In genomic region chr3:40118551-40118950, GRCm38 (mm10) we compare ENCODE assay signal across 25 mouse cellular contexts.
DNase-seq lines count a peak whose midpoint lies in the region; ATAC-seq and TF ChIP-seq lines count a peak whose summit lies in the region.
"Had no signal": no experiment of that assay in that cellular context is flagged by ENCODE, and none has a peak within 500 bp of the region (broad histone marks: within the 10 kb centered on the region; RNA-seq: fewer than 3 reads in every experiment).

No protein-coding gene starts in this region.

- no peaks in the 10 kb centered on the region for H3K36me3 ChIP-seq in hindbrain, embryonic 10.5 days
- no peaks in the 10 kb centered on the region for H3K36me3 ChIP-seq in hindbrain, postnatal 0 days (ENCODE audit: insufficient read depth, low read length)
- no peaks in the 10 kb centered on the region for H3K36me3 ChIP-seq in midbrain, embryonic 13.5 days
- H3K36me3 ChIP-seq in midbrain, embryonic 10.5 days: no peaks in the 10 kb centered on the region
- H3K36me3 ChIP-seq in midbrain, embryonic 15.5 days (replicated peaks): no peaks in the 10 kb centered on the region
- H3K36me3 ChIP-seq: embryonic facial prominence, embryonic 13.5 days; forebrain, embryonic 12.5 days; forebrain, embryonic 15.5 days; heart, embryonic 10.5 days; heart, embryonic 13.5 days; hindbrain, embryonic 12.5 days; hindbrain, embryonic 15.5 days; intestine, embryonic 15.5 days had no signal

- TF ChIP-seq CTCF in hindbrain, postnatal 0 days (IDR thresholded peaks at IDR 0.05; ENCODE audit: low read depth): no peak

- peaks cover 51% of the 10 kb centered on the region for H3K4me1 ChIP-seq in hindbrain, embryonic 10.5 days (replicated peaks)
- H3K4me1 ChIP-seq in hindbrain, postnatal 0 days (ENCODE audit: insufficient read depth, low read length): no peaks in the 10 kb centered on the region
- peaks cover 39% of the 10 kb centered on the region for H3K4me1 ChIP-seq in midbrain, embryonic 13.5 days (replicated peaks)
- peaks cover 51% of the 10 kb centered on the region for H3K4me1 ChIP-seq in midbrain, embryonic 10.5 days
- peaks cover 22% of the 10 kb centered on the region for H3K4me1 ChIP-seq in midbrain, embryonic 15.5 days
- H3K4me1 ChIP-seq: intestine, embryonic 15.5 days had no signal

- H3K27me3 ChIP-seq in hindbrain, embryonic 10.5 days (ENCODE audit: insufficient read depth, poor library complexity, severe bottlenecking): peaks cover 17% of the 10 kb centered on the region
- H3K27me3 ChIP-seq in hindbrain, postnatal 0 days (ENCODE audit: insufficient read depth, low read length): no peaks in the 10 kb centered on the region
- no peaks in the 10 kb centered on the region for H3K27me3 ChIP-seq in midbrain, embryonic 13.5 days
- H3K27me3 ChIP-seq in midbrain, embryonic 10.5 days (ENCODE audit: low read depth, poor library complexity, severe bottlenecking): peaks cover 29% of the 10 kb centered on the region
- no peaks in the 10 kb centered on the region for H3K27me3 ChIP-seq in midbrain, embryonic 15.5 days (replicated peaks)
- H3K27me3 ChIP-seq: embryonic facial prominence, embryonic 13.5 days; forebrain, embryonic 12.5 days; forebrain, embryonic 15.5 days; hindbrain, embryonic 12.5 days; hindbrain, embryonic 15.5 days; intestine, embryonic 15.5 days had no signal

- H3K27ac ChIP-seq in hindbrain, embryonic 10.5 days: peak overlapping the region; percentile 25; the same call in 1 of the 2 replicates
- H3K27ac ChIP-seq in hindbrain, postnatal 0 days: no peak overlapping the region
- H3K27ac ChIP-seq in midbrain, embryonic 13.5 days: peak overlapping the region; percentile 1; the same call in 1 of the 2 replicates
- no peak overlapping the region for H3K27ac ChIP-seq in midbrain, embryonic 10.5 days (replicated peaks)
- H3K27ac ChIP-seq in midbrain, embryonic 15.5 days: no peak overlapping the region
- H3K27ac ChIP-seq: embryonic facial prominence, embryonic 13.5 days; forebrain, embryonic 12.5 days; forebrain, embryonic 15.5 days; heart, adult 2 months; heart, embryonic 10.5 days; heart, embryonic 13.5 days; hindbrain, embryonic 12.5 days; hindbrain, embryonic 15.5 days; intestine, embryonic 15.5 days had no signal

- WGBS in hindbrain, embryonic 10.5 days: 82% methylated on average over 3 of the region's 3 CpGs
- 67% methylated on average over 3 of the region's 3 CpGs for WGBS in hindbrain, postnatal 0 days
- WGBS in midbrain, embryonic 13.5 days: 59% methylated on average over 3 of the region's 3 CpGs
- WGBS in midbrain, embryonic 10.5 days: 88% methylated on average over 3 of the region's 3 CpGs
- WGBS in midbrain, embryonic 15.5 days: 50% methylated on average over 3 of the region's 3 CpGs

- H3K9me3 ChIP-seq in hindbrain, embryonic 10.5 days: no peaks in the 10 kb centered on the region
- no peaks in the 10 kb centered on the region for H3K9me3 ChIP-seq in hindbrain, postnatal 0 days (ENCODE audit: low read length)
- no peaks in the 10 kb centered on the region for H3K9me3 ChIP-seq in midbrain, embryonic 13.5 days
- H3K9me3 ChIP-seq in midbrain, embryonic 10.5 days (replicated peaks): no peaks in the 10 kb centered on the region
- H3K9me3 ChIP-seq in midbrain, embryonic 15.5 days: no peaks in the 10 kb centered on the region
- H3K9me3 ChIP-seq: embryonic facial prominence, embryonic 13.5 days; forebrain, embryonic 12.5 days; forebrain, embryonic 15.5 days; heart, embryonic 10.5 days; heart, embryonic 13.5 days; hindbrain, embryonic 12.5 days; hindbrain, embryonic 15.5 days; intestine, embryonic 15.5 days had no signal

- DNase-seq in hindbrain, embryonic 10.5 days (ENCODE audit: low spot score): no peak
- DNase-seq in hindbrain, postnatal 0 days (ENCODE audit: low spot score): no peak
- DNase-seq in midbrain, embryonic 10.5 days (ENCODE audit: low spot score): no peak
- DNase-seq in cerebellum, adult 18-20 months: no peak
- DNase-seq: adrenal gland, adult 2 months; adrenal gland, postnatal 14 days; cerebellum, adult 11-12 months; cerebellum, adult 9-11 months; cerebellum, postnatal 25 days; gastrocnemius, postnatal 10 days; gastrocnemius, postnatal 36 days; heart, adult 2 months; heart, postnatal 14 days; heart, postnatal 4 days had no signal

- H3K9ac ChIP-seq in hindbrain, postnatal 0 days (replicated peaks; ENCODE audit: low read length): no peak overlapping the region
- H3K9ac ChIP-seq in midbrain, embryonic 13.5 days (replicated peaks): no peak overlapping the region
- no peak overlapping the region for H3K9ac ChIP-seq in midbrain, embryonic 15.5 days
- H3K9ac ChIP-seq: embryonic facial prominence, embryonic 13.5 days; forebrain, embryonic 12.5 days; forebrain, embryonic 15.5 days; heart, embryonic 13.5 days; hindbrain, embryonic 12.5 days; hindbrain, embryonic 15.5 days; intestine, embryonic 15.5 days had no signal

- H3K4me3 ChIP-seq in hindbrain, embryonic 10.5 days: no peak overlapping the region
- H3K4me3 ChIP-seq in hindbrain, postnatal 0 days (ENCODE audit: low read length): no peak overlapping the region
- no peak overlapping the region for H3K4me3 ChIP-seq in midbrain, embryonic 13.5 days (replicated peaks)
- no peak overlapping the region for H3K4me3 ChIP-seq in midbrain, embryonic 10.5 days
- no peak overlapping the region for H3K4me3 ChIP-seq in midbrain, embryonic 15.5 days
- H3K4me3 ChIP-seq: embryonic facial prominence, embryonic 13.5 days; forebrain, embryonic 12.5 days; forebrain, embryonic 15.5 days; heart, adult 2 months; heart, embryonic 10.5 days; heart, embryonic 13.5 days; hindbrain, embryonic 12.5 days; hindbrain, embryonic 15.5 days; intestine, embryonic 15.5 days had no signal

- H3K4me2 ChIP-seq in hindbrain, postnatal 0 days (ENCODE audit: low read depth, low read length): no peak overlapping the region
- no peak overlapping the region for H3K4me2 ChIP-seq in midbrain, embryonic 13.5 days (replicated peaks)
- H3K4me2 ChIP-seq in midbrain, embryonic 15.5 days: no peak overlapping the region
- H3K4me2 ChIP-seq: embryonic facial prominence, embryonic 13.5 days; forebrain, embryonic 12.5 days; forebrain, embryonic 15.5 days; heart, embryonic 13.5 days; hindbrain, embryonic 12.5 days; hindbrain, embryonic 15.5 days; intestine, embryonic 15.5 days had no signal

- ATAC-seq in hindbrain, postnatal 0 days: no peak
- no peak for ATAC-seq in midbrain, embryonic 13.5 days
- ATAC-seq in midbrain, embryonic 15.5 days (replicated peaks): 0 out of 2 replicates have a peak, but pooled peaks have one; percentile 44
- ATAC-seq: CD4-positive, CD25-positive, alpha-beta regulatory T cell, adult 4 months; forebrain, embryonic 15.5 days; intestine, embryonic 15.5 days had no signal

Comparison
In these comparisons a context has a peak if more than half of its experiments do, and no peak if none do; other contexts are left out.
1. H3K27ac ChIP-seq: peak in hindbrain, embryonic 10.5 days (single experiment) and midbrain, embryonic 13.5 days (single experiment); none in hindbrain, postnatal 0 days (single experiment), midbrain, embryonic 10.5 days (single experiment) and midbrain, embryonic 15.5 days (single experiment).